Mouse (Mus musculus) hindbrain, embryonic 15.5 days (tissue): Measurements from ENCODE around the gene Fry. TPM values are rescaled to one million over a fixed set of nuclear protein-coding genes. Genes with fewer than 3 reads are reported as not detected.

Source experiments
- ATAC-seq: fragments of 200-750 bp; cut with Nextera tagmentation; 2 replicates; pipeline ENCODE4 v1.8.0; 2017; ENCODE audit warnings: low read depth, moderate number of reproducible peaks, moderate TSS enrichment; ENCODE audit not compliant: low FRiP score
- H3K27ac ChIP-seq: fragments of 300-500 bp; sonication (generic); replicated peaks from 2 replicates; pipeline ENCODE4 v1.5.1; 2015; ENCODE audit warnings: mild to moderate bottlenecking, inconsistent platforms
- H3K27me3 ChIP-seq: fragments of 300-500 bp; sonication (generic); 2 replicates; pipeline ENCODE4 v1.6.1; 2015; ENCODE audit warnings: control low read depth, inconsistent platforms
- H3K36me3 ChIP-seq: fragments of 300-500 bp; sonication (generic); 2 replicates; pipeline ENCODE4 v1.6.1; 2015; ENCODE audit warnings: control low read depth, inconsistent platforms
- H3K4me1 ChIP-seq: fragments of 300-500 bp; sonication (generic); replicated peaks from 2 replicates; pipeline ENCODE4 v1.6.1; 2015; ENCODE audit warnings: control low read depth, inconsistent platforms
- H3K4me2 ChIP-seq: fragments of 300-500 bp; sonication (generic); 2 replicates; pipeline ENCODE4 v1.6.1; 2015; ENCODE audit warnings: moderate library complexity, mild to moderate bottlenecking, inconsistent platforms
- H3K4me3 ChIP-seq: fragments of 300-500 bp; sonication (generic); 2 replicates; pipeline ENCODE4 v1.5.1; 2015; ENCODE audit warnings: mild to moderate bottlenecking, inconsistent platforms
- H3K9ac ChIP-seq: fragments of 300-500 bp; sonication (generic); 2 replicates; pipeline ENCODE4 v1.6.1; 2015; ENCODE audit warnings: inconsistent platforms
- H3K9me3 ChIP-seq: fragments of 300-500 bp; sonication (generic); 2 replicates; pipeline ENCODE4 v1.6.1; 2016; ENCODE audit warnings: control low read depth, inconsistent platforms
- WGBS: fragments of 180-500 bp; shearing (Covaris S2); methylation state at CpG from one replicate; pipeline ENCODE4 v1.1.7; 2015; 5-methylcytosine and 5-hydroxymethylcytosine counted together
- polyA plus RNA-seq: library from polyadenylated mRNA; unstranded; fragments of >200 nt; fragmentation: Nextera tagmentation; extraction: Ambion mirVana; gene quantifications from 2 replicates; pipeline ENCODE4 v1.2.1, GENCODE M21; 2015

Fry gene
- polyA plus RNA-seq, 1 experiment from 2014 or later: 52.0 TPM

GRCm38 (mm10) chr5:150543184-150543583, 424.7 kb downstream of the Fry start:
- 93% methylated on average over 2 of the region's 2 CpGs for WGBS

More at GRCm38 (mm10) chr5:150543184-150543583, 424.7 kb downstream of the Fry start:
- H3K4me1 ChIP-seq: no peaks in the 10 kb centered on the region
- no peak for ATAC-seq
- H3K9ac ChIP-seq: no peak overlapping the region
- H3K27me3 ChIP-seq: no peaks in the 10 kb centered on the region
- H3K36me3 ChIP-seq: peaks cover 19% of the 10 kb centered on the region
- no peak overlapping the region for H3K27ac ChIP-seq
- no peak overlapping the region for H3K4me3 ChIP-seq
- no peak overlapping the region for H3K4me2 ChIP-seq
- no peaks in the 10 kb centered on the region for H3K9me3 ChIP-seq

Other genes with a start within 250 kb of the Fry start
- gene Rxfp2, start 100.0 kb upstream of the Fry start, polyA plus RNA-seq: 0.34 and 0.35 TPM in 2 replicates